25 mouse cellular contexts compared by ENCODE assay signal in the genomic region with DNA sequence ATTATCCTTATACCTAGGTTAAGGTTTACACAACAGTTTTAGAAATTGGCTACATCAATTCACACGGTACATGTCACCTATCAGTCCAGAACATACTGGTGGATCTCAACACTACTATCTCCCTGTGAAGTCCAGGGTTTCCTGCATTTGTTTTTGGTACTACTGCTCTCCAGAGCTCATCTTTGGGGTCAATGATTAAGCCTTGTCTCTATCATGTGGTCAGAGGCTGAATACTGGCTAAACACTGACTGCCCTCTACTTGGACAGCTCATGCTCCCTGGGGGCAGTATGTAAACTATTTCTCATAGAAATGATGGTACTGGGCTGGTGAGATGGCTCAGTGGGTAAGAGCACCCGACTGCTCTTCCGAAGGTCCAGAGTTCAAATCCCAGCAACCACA. TPM values are rescaled to one million over a fixed set of nuclear protein-coding genes. Genes with fewer than 3 reads are reported as not detected.
DNase-seq lines count a peak whose midpoint lies in the region; ATAC-seq and TF ChIP-seq lines count a peak whose summit lies in the region.
"Had no signal": no experiment of that assay in that cellular context is flagged by ENCODE, and none has a peak within 500 bp of the region (broad histone marks: within the 10 kb centered on the region; RNA-seq: fewer than 3 reads in every experiment).

No protein-coding gene starts in this region.

- peaks cover 38% of the 10 kb centered on the region for H3K79me2 ChIP-seq in liver, adult 2 months (ENCODE audit: control insufficient read depth, insufficient read depth, low read length)

- in situ Hi-C loops in Patski (cut with MboI; ENCODE audit: low pct_unique_long_range_greater_than_20kb) = no loop called here

- H3K9ac ChIP-seq in liver, adult 2 months (ENCODE audit: low read depth, low read length) = no peak overlapping the region
- no peak overlapping the region for H3K9ac ChIP-seq in liver, postnatal 0 days (replicated peaks)
- H3K9ac ChIP-seq: embryonic facial prominence, embryonic 15.5 days; heart, embryonic 13.5 days; hindbrain, embryonic 12.5 days had no signal

- WGBS in kidney, adult 2 months = 70% methylated on average over 3 of the region's 3 CpGs
- 62% methylated on average over 3 of the region's 3 CpGs for WGBS in liver, adult 2 months
- 76% methylated on average over 3 of the region's 3 CpGs for WGBS in liver, postnatal 0 days (ENCODE audit: insufficient replicate concordance)

- no peak overlapping the region for H3K4me2 ChIP-seq in liver, postnatal 0 days (ENCODE audit: low read depth, low read length)
- H3K4me2 ChIP-seq: embryonic facial prominence, embryonic 15.5 days; heart, embryonic 13.5 days; hindbrain, embryonic 12.5 days had no signal

- H3K4me1 ChIP-seq in kidney, adult 2 months (ENCODE audit: control insufficient read depth, insufficient read depth, low read length) = peaks cover 10% of the 10 kb centered on the region; the same call in 1 of the 2 replicates
- peaks cover 11% of the 10 kb centered on the region for H3K4me1 ChIP-seq in liver, adult 2 months (ENCODE audit: control insufficient read depth, insufficient read depth, low read length)
- H3K4me1 ChIP-seq in liver, postnatal 0 days (ENCODE audit: insufficient read depth) = no peaks in the 10 kb centered on the region
- H3K4me1 ChIP-seq: embryonic facial prominence, embryonic 15.5 days; forebrain, embryonic 10.5 days; heart, embryonic 13.5 days; hindbrain, embryonic 12.5 days had no signal

- no peak overlapping the region for H3K4me3 ChIP-seq in kidney, adult 2 months (ENCODE audit: insufficient read depth, low read depth, low read length)
- H3K4me3 ChIP-seq in liver, adult 2 months (ENCODE audit: insufficient read depth, low read depth, low read length) = no peak overlapping the region
- H3K4me3 ChIP-seq in liver, postnatal 0 days (ENCODE audit: low read depth, low read length) = no peak overlapping the region
- H3K4me3 ChIP-seq: embryonic facial prominence, embryonic 15.5 days; erythroblast, embryonic 14.5 days; forebrain, embryonic 10.5 days; gastrocnemius, adult 2 months; heart, embryonic 13.5 days; hindbrain, embryonic 12.5 days had no signal

- no peak for TF ChIP-seq EP300 in liver, postnatal 0 days (IDR thresholded peaks at IDR 0.05; ENCODE audit: low read depth)

- no peaks in the 10 kb centered on the region for H3K36me3 ChIP-seq in kidney, adult 2 months (ENCODE audit: control insufficient read depth, insufficient read depth, low read length)
- no peaks in the 10 kb centered on the region; the same call in 1 of the 2 replicates for H3K36me3 ChIP-seq in liver, adult 2 months (ENCODE audit: control insufficient read depth, insufficient read depth, low read length)
- H3K36me3 ChIP-seq in liver, postnatal 0 days (replicated peaks; ENCODE audit: insufficient read depth, low read length) = no peaks in the 10 kb centered on the region

- no peak for TF ChIP-seq CTCF in kidney, adult 2 months (conservative IDR thresholded peaks at IDR 0.05; ENCODE audit: insufficient read depth, insufficient read length, low read depth, low read length)
- TF ChIP-seq CTCF in liver, adult 2 months (IDR thresholded peaks at IDR 0.05; ENCODE audit: low read depth, low read length) = no peak
- TF ChIP-seq CTCF in liver, postnatal 0 days (IDR thresholded peaks at IDR 0.05; ENCODE audit: low read depth) = no peak
- no peak for TF ChIP-seq CTCF in Patski (IDR thresholded peaks at IDR 0.05)

- TF ChIP-seq POLR2A in kidney, adult 2 months (IDR thresholded peaks at IDR 0.05; ENCODE audit: low read depth, low read length) = no peak
- TF ChIP-seq POLR2A in liver, adult 2 months (IDR thresholded peaks at IDR 0.05; ENCODE audit: extremely low read depth, insufficient read depth, low read length) = no peak

- H3K9me3 ChIP-seq in liver, postnatal 0 days (ENCODE audit: low read length) = no peaks in the 10 kb centered on the region
- H3K9me3 ChIP-seq: embryonic facial prominence, embryonic 15.5 days; forebrain, embryonic 10.5 days; G1E; heart, embryonic 13.5 days; hindbrain, embryonic 12.5 days had no signal

- CTCF ChIA-PET in Patski (lab: Charles Lee) = interaction anchor here (1.3 to 3.2 kb wide), 3 partner anchors 8 to 21 kb away, joined by 3 to 8 read pairs (median 3); no protein-coding TSS in a partner anchor

- POLR2A ChIA-PET in Patski (lab: Charles Lee) = interaction anchor here (0.8 to 1.1 kb wide), 2 partner anchors 10 to 11 kb away, joined by 3 read pairs; no protein-coding TSS in a partner anchor

- ATAC-seq in liver, postnatal 0 days = no peak
- ATAC-seq in Patski = peak; percentile 69
- ATAC-seq: CD4-positive, CD25-positive, alpha-beta regulatory T cell, adult 4 months; forebrain, embryonic 14.5 days had no signal

- no peaks in the 10 kb centered on the region for H3K27me3 ChIP-seq in kidney, adult 2 months (replicated peaks; ENCODE audit: control insufficient read depth, insufficient read depth, low read length)
- H3K27me3 ChIP-seq in liver, adult 2 months (ENCODE audit: control insufficient read depth, insufficient read depth, low read length) = no peaks in the 10 kb centered on the region
- no peaks in the 10 kb centered on the region for H3K27me3 ChIP-seq in liver, postnatal 0 days (ENCODE audit: insufficient read depth, low read length)
- H3K27me3 ChIP-seq in Patski = no peaks in the 10 kb centered on the region
- H3K27me3 ChIP-seq: embryonic facial prominence, embryonic 15.5 days; heart, embryonic 13.5 days; hindbrain, embryonic 12.5 days had no signal

- peak; percentile 72 for DNase-seq in kidney, adult 2 months
- DNase-seq in kidney, postnatal 4 days = no peak
- DNase-seq in liver, adult 2 months (ENCODE audit: extremely low read depth, low read depth, low spot score) = peak; percentile 73
- DNase-seq in liver, postnatal 0 days = no peak
- DNase-seq in Patski (ENCODE audit: low read depth, low spot score) = peak; percentile 55
- DNase-seq in right cerebral cortex, postnatal 4 days = no peak
- DNase-seq: adrenal gland, postnatal 10 days; B cell, adult 2 months; cerebellum, adult 11 months; cerebellum, adult 8-10 months; cerebellum, postnatal 14 days; embryo, embryonic 11 days; gastrocnemius, adult 2 months; gastrocnemius, postnatal 25 days; heart, postnatal 4 days had no signal

- H3K27ac ChIP-seq in kidney, adult 2 months (ENCODE audit: insufficient read depth, low read depth, low read length) = peak overlapping the region; percentile 22; the same call in 1 of the 2 replicates
- H3K27ac ChIP-seq in liver, adult 2 months (replicated peaks; ENCODE audit: insufficient read depth, low read depth, low read length) = no peak overlapping the region
- H3K27ac ChIP-seq in liver, postnatal 0 days (ENCODE audit: low read depth) = no peak overlapping the region
- H3K27ac ChIP-seq: embryonic facial prominence, embryonic 15.5 days; forebrain, embryonic 10.5 days; gastrocnemius, adult 2 months; heart, embryonic 13.5 days; hindbrain, embryonic 12.5 days had no signal

RNA-seq across cellular contexts. Expression of a gene that starts 11.7 kb away (rescaled TPM):
- 10.5 and 11.5 TPM in 2 replicates for polyA plus RNA-seq in kidney, adult 2 months (2012; rRNA removed)
- 10.5 and 11.6 TPM in 2 replicates for total RNA-seq in liver, adult 2 months (2014; rRNA removed)
- polyA plus RNA-seq in liver, adult 2 months (2012; rRNA removed) = 5.2 and 5.5 TPM in 2 replicates
- 9.3 and 9.9 TPM in 2 replicates for polyA plus RNA-seq in liver, postnatal 0 days (2015; fragmentation: Nextera tagmentation; extraction: Ambion mirVana)
- polyA plus RNA-seq in Patski (2021) = 37.3 TPM

RNA-seq across cellular contexts. Expression of a gene that starts 53.0 kb away (rescaled TPM):
- polyA plus RNA-seq in kidney, adult 2 months (2012; rRNA removed) = not detected in 2 replicates
- not detected in 2 replicates for total RNA-seq in liver, adult 2 months (2014; rRNA removed)
- not detected in 2 replicates for polyA plus RNA-seq in liver, adult 2 months (2012; rRNA removed)
- 0.16 and 0.33 TPM in 2 replicates for polyA plus RNA-seq in liver, postnatal 0 days (2015; fragmentation: Nextera tagmentation; extraction: Ambion mirVana)
- polyA plus RNA-seq in Patski (2021) = 0.09 TPM
- total RNA-seq: common myeloid progenitor, adult 5-6 weeks; G1E; gastrocnemius, adult 2 months; gastrocnemius, postnatal 25 days had no signal
- polyA plus RNA-seq: CD4-positive, CD25-positive, alpha-beta regulatory T cell, adult 4 months; embryonic facial prominence, embryonic 11.5 days; erythroblast, embryonic 14.5 days; G1E had no signal

Comparison
In these comparisons a context has a peak if more than half of its experiments do, and no peak if none do; other contexts are left out.
1. DNase-seq: peak in kidney, adult 2 months (single experiment), liver, adult 2 months (single experiment) and Patski (single experiment); none in kidney, postnatal 4 days (0 of 2), liver, postnatal 0 days (single experiment) and right cerebral cortex, postnatal 4 days (single experiment).